Comparison of ENCODE assay signal across 9 mouse cellular contexts in genomic region chr8:79382857-79383262, GRCm38 (mm10). TPM values are rescaled to one million over a fixed set of nuclear protein-coding genes. Genes with fewer than 3 reads are reported as not detected.
A peak's percentile ranks its signal among the peaks of the same experiment; 100 is the strongest.
DNase-seq lines count a peak whose midpoint lies in the region; ATAC-seq and TF ChIP-seq lines count a peak whose summit lies in the region.
"Had no signal": no experiment of that assay in that cellular context is flagged by ENCODE, and none has a peak within 500 bp of the region (broad histone marks: within the 10 kb centered on the region; RNA-seq: fewer than 3 reads in every experiment).

No protein-coding gene starts in this region.

- no peaks in the 10 kb centered on the region for H3K9me3 ChIP-seq in lung, embryonic 14.5 days (ENCODE audit: low read depth, low read length)
- no peaks in the 10 kb centered on the region for H3K9me3 ChIP-seq in intestine, postnatal 0 days (ENCODE audit: control insufficient read depth)
- no peaks in the 10 kb centered on the region for H3K9me3 ChIP-seq in midbrain, embryonic 16.5 days (replicated peaks; ENCODE audit: control insufficient read depth, low read length, poor library complexity, severe bottlenecking)

- H3K27ac ChIP-seq in cerebellum, adult 2 months (ENCODE audit: insufficient read depth, low read length), result no peak overlapping the region
- H3K27ac ChIP-seq in lung, embryonic 14.5 days (ENCODE audit: low read depth), result peak overlapping the region; percentile 19; the same call in 1 of the 2 replicates
- H3K27ac ChIP-seq in intestine, postnatal 0 days (ENCODE audit: low read depth, low read length), result 0 out of 2 replicates have a peak overlapping the region, but pooled peaks have one; percentile 28
- H3K27ac ChIP-seq in midbrain, embryonic 16.5 days (ENCODE audit: low read length), result no peak overlapping the region

- DNase-seq in cerebellum, postnatal 10 days, result peak; percentile 29 to 38
- no peak for DNase-seq in cerebellum, adult 2 months
- DNase-seq in lung, embryonic 14.5 days, result no peak
- no peak for DNase-seq in lung, postnatal 36 days
- no peak for DNase-seq in left cerebral cortex, adult 9 months (ENCODE audit: low spot score in 2 of 2)
- DNase-seq in gastrocnemius, postnatal 4 days (ENCODE audit: low spot score in 2 of 2), result no peak
- DNase-seq: layer of hippocampus, adult 9-11 months had no signal

- H3K9ac ChIP-seq in lung, embryonic 14.5 days, result 0 out of 2 replicates have a peak overlapping the region, but pooled peaks have one; percentile 9
- H3K9ac ChIP-seq in intestine, postnatal 0 days (ENCODE audit: low read depth, low read length), result no peak overlapping the region
- no peak overlapping the region for H3K9ac ChIP-seq in midbrain, embryonic 16.5 days (ENCODE audit: low read depth, low read length)

- ATAC-seq in lung, embryonic 14.5 days (ENCODE audit: insufficient read depth), result no peak
- ATAC-seq in intestine, postnatal 0 days, result peak; percentile 63
- ATAC-seq in midbrain, embryonic 16.5 days, result peak; percentile 33

- no peak for TF ChIP-seq CTCF in cerebellum, adult 2 months (IDR thresholded peaks at IDR 0.05; ENCODE audit: borderline replicate concordance, insufficient read depth, low read depth, low read length)
- no peak for TF ChIP-seq CTCF in lung, embryonic 14.5 days (IDR thresholded peaks at IDR 0.05; ENCODE audit: low read depth)
- no peak for TF ChIP-seq CTCF in intestine, postnatal 0 days (IDR thresholded peaks at IDR 0.05; ENCODE audit: low read depth)

- H3K27me3 ChIP-seq in cerebellum, adult 2 months (ENCODE audit: control insufficient read depth, insufficient read depth, low read length), result no peaks in the 10 kb centered on the region
- H3K27me3 ChIP-seq in lung, embryonic 14.5 days (ENCODE audit: insufficient read depth, low read length), result no peaks in the 10 kb centered on the region
- H3K27me3 ChIP-seq in intestine, postnatal 0 days (replicated peaks; ENCODE audit: control insufficient read depth, insufficient read depth, low read length), result no peaks in the 10 kb centered on the region
- H3K27me3 ChIP-seq in midbrain, embryonic 16.5 days (ENCODE audit: control insufficient read depth, insufficient read depth, low read depth, low read length), result no peaks in the 10 kb centered on the region

- no peak overlapping the region for H3K4me3 ChIP-seq in cerebellum, adult 2 months (replicated peaks; ENCODE audit: insufficient read depth, low read depth, low read length)
- H3K4me3 ChIP-seq in lung, embryonic 14.5 days (ENCODE audit: low read depth, low read length), result no peak overlapping the region
- 0 out of 2 replicates have a peak overlapping the region, but pooled peaks have one; percentile 4 for H3K4me3 ChIP-seq in intestine, postnatal 0 days (ENCODE audit: low read depth, low read length)
- H3K4me3 ChIP-seq in midbrain, embryonic 16.5 days (ENCODE audit: low read depth, low read length), result no peak overlapping the region

- 0 out of 2 replicates have a peak, but pooled peaks cover 2% of the 10 kb centered on the region for H3K36me3 ChIP-seq in lung, embryonic 14.5 days (ENCODE audit: insufficient read depth)
- no peaks in the 10 kb centered on the region; the same call in 1 of the 2 replicates for H3K36me3 ChIP-seq in intestine, postnatal 0 days (ENCODE audit: control insufficient read depth, insufficient read depth)
- no peaks in the 10 kb centered on the region for H3K36me3 ChIP-seq in midbrain, embryonic 16.5 days (ENCODE audit: control insufficient read depth, insufficient read depth, low read length)

- no peak for TF ChIP-seq POLR2A in cerebellum, adult 2 months (IDR thresholded peaks at IDR 0.05; ENCODE audit: borderline replicate concordance, insufficient read depth, low read length)

- H3K4me1 ChIP-seq in cerebellum, adult 2 months (ENCODE audit: control insufficient read depth, insufficient read depth, low read length), result peaks cover 13% of the 10 kb centered on the region
- H3K4me1 ChIP-seq in lung, embryonic 14.5 days (ENCODE audit: insufficient read depth), result peaks cover 7% of the 10 kb centered on the region; the same call in 1 of the 2 replicates
- H3K4me1 ChIP-seq in intestine, postnatal 0 days (replicated peaks; ENCODE audit: control insufficient read depth, insufficient read depth, low read length), result 0 out of 2 replicates have a peak, but pooled peaks cover 3% of the 10 kb centered on the region
- peaks cover 32% of the 10 kb centered on the region for H3K4me1 ChIP-seq in midbrain, embryonic 16.5 days (ENCODE audit: control insufficient read depth, insufficient read depth, low read length)

- peak overlapping the region; percentile 11; the same call in 1 of the 2 replicates for H3K4me2 ChIP-seq in lung, embryonic 14.5 days
- peak overlapping the region; percentile 48 for H3K4me2 ChIP-seq in intestine, postnatal 0 days (replicated peaks; ENCODE audit: low read depth)
- H3K4me2 ChIP-seq in midbrain, embryonic 16.5 days (ENCODE audit: low read length), result peak overlapping the region; percentile 14; the same call in 1 of the 2 replicates

- 14% methylated on average over 8 of the region's 8 CpGs for WGBS in cerebellum, adult 2 months
- 19% methylated on average over 8 of the region's 8 CpGs for WGBS in lung, embryonic 14.5 days
- WGBS in intestine, postnatal 0 days, result 18% methylated on average over 8 of the region's 8 CpGs
- WGBS in midbrain, embryonic 16.5 days, result 5% methylated on average over 8 of the region's 8 CpGs

RNA-seq across cellular contexts. Expression of gene Smad1, which starts 16.5 kb away (rescaled TPM):
- 29.1 and 29.5 TPM in 2 replicates for polyA plus RNA-seq in cerebellum, adult 2 months (2012; rRNA removed)
- 52.1 and 52.2 TPM in 2 replicates for polyA plus RNA-seq in lung, embryonic 14.5 days (2014; fragmentation: Nextera tagmentation; extraction: Ambion mirVana)
- 27.3 and 27.4 TPM in 2 replicates for polyA plus RNA-seq in intestine, postnatal 0 days (2015; fragmentation: Nextera tagmentation; extraction: Ambion mirVana)
- polyA plus RNA-seq in midbrain, embryonic 16.5 days (2015; fragmentation: Nextera tagmentation; extraction: Ambion mirVana), result 58.7 and 66.6 TPM in 2 replicates
- total RNA-seq in gastrocnemius, postnatal 4 days (2021), result 10 to 100 TPM; 53.4 to 56.1 TPM

Comparison
In these comparisons a context has a peak if more than half of its experiments do, and no peak if none do; other contexts are left out.
1. DNase-seq: peak in cerebellum, postnatal 10 days (2 of 2); none in cerebellum, adult 2 months (0 of 2), lung, embryonic 14.5 days (single experiment), lung, postnatal 36 days (single experiment), left cerebral cortex, adult 9 months (0 of 2) and gastrocnemius, postnatal 4 days (0 of 2).
2. H3K27ac ChIP-seq: peak in lung, embryonic 14.5 days (single experiment) and intestine, postnatal 0 days (single experiment); none in cerebellum, adult 2 months (single experiment) and midbrain, embryonic 16.5 days (single experiment).
3. Peak in every context shown above with its lines, with median percentiles within 50 percentile points of each other: H3K4me2 ChIP-seq.